Mouse (Mus musculus): ENCODE measurements at regions not wholly inside any gene's neighbourhood (a gene's known extent, or its start where the extent isn't known, plus 50 kb on each side); places are given as distances from the start of the nearest gene placed in this dataset.

DNA sequence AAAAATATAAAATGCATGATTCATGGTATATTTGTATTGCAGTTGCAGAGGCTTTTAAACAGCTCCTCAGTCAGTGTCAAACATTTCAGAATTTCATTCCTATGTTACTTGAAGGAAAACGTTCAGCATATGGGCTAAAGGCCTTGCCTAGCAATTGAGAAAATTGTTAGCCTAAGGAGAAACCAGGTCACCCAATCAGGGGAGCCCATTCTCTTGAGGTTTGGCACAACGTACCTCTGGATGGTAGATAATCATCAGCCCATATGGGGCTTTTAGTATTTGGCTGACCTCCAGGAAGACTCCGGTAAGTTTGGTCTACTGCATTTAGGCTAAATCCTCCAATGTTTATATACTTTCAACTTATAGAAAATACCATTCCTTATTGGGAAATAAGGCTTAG, 168.7 kb upstream of the Pdcd1 start:
- DNase-seq = no peak

DNA sequence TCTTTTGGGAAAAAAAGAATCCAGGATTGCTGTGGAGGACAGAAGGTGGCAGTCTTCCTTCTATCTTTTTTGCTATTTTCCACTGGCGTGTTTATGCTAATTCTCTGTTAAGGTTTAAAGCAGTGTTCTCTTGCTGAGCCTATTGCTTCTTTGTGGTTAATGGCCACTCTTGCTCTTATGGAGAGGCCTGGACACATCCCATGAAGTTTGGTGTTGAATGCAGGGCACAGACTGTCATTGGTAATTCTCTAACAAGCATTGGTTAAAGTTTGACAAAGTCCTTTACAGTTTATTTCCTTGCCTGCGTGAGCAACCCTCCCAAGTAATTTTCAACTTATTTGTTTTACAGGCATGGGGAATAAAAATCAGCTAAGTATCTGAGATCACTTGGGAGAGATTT, 165.1 kb upstream of the Pdcd1 start:
- no peak for DNase-seq

DNA sequence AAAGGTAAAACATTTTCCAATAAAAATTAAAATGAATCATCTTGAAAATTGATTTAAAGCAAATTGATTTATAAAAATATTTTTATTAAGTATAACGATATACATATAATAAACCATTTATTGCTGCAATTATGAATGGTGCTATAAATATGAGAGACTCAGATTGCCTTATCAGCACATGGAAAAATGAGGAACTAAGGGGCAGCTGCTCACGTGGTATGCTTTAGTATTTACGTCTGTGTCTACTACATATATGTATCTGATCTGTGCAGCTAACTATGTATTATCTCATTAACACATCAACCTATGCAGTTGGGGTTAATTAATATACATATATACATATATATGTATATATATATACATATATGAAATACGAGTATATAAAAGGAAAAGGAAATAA, 156.6 kb upstream of the Pdcd1 start:
- no peak for DNase-seq

DNA sequence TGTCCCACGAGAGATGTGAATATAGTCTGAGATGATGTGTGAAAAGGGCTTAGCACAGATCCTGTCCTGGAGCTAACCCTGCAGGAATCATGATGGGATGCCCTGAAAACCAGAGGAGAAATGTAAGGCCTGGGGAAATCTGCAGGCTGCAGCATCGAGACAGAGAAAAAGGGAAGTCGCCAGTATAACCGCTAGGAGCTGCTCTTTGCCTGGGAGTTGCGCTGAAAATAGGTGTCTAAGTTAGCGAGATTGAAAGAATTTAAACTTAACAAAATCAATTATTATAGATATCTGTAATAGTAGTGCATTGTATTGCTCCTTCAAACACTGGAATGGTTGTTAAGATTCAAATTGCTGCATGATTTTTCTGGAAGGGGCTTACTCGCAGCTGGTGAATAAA, 155.5 kb upstream of the Pdcd1 start:
- no peak for DNase-seq

DNA sequence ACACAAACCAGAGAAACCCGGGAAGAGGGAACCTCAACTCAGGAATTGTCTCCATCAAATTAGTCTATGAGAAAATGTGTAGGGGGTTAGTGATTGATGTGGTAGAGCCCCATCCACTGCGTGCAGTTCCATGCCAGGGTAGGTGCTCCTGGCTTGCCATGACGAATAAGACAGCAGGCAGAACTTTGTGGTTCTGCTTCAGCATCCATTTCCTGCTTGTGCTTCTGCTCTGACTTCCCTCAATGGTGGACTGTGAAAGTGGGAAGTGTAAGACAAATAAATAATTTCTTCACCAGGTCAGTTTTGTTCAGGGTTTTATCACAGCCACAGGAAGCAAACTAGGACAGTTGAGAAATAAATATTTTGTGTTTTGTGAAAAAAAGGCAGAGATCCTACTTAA, 150.9 kb upstream of the Pdcd1 start:
- DNase-seq = no peak

DNA sequence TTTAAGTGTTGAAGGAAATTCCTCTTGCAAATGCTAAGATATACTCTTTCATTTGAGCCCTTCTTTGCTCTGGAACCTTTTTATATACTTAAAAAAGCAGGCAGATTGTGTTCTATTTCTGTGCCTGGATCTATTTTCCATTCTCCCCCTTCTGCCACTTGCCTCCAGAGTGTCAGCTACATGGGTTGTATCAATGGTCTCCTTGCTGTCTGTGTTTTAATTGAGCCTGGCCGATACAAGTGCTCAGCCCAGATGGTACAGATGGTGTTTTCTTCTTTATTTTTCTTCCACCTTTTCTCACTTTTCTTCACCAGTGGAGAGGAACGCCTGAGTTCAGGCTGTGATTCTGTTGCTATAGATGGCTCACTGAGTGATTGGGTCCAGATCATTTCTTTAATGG, 131.5 kb upstream of the Pdcd1 start:
- no peak for DNase-seq

DNA sequence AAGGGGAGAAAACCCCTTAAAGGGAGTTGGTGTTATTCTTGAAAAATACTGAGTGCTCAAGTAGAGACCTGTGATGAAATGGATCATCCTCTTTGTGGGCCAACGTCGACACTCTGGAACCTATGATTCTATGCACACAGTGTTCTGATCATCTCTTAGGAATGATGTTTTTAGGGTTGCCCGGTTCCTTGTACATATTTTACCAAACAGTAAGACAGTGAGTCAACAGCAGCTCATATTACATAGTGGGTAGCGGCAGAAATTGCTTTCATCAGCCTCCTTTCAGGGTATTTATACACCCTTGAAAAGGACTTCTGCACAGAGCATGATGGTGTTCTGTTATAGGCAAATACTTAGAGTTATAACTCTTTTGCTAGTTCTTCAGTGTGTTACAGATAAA, 97.6 kb upstream of the Pdcd1 start:
- no peak for DNase-seq

DNA sequence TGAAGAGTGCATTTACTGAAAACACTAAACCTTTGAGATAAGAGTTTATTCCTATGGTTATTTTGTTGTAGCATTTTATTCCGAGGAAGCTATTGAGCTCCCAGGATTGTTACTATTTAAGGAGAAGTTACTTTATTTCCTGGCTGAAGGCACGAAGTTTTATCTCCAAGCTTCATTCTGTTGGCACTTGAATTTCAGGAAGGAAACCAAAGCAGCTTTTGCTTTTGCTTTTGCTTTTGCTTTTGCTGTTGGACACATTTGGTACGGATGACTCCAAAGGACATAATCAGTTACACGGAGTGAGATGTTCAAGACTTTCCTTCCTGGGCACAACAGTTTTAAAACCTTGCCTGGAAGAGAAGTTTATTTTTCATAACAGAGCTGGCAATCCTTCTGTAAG, 94.7 kb upstream of the Pdcd1 start:
- DNase-seq = no peak

DNA sequence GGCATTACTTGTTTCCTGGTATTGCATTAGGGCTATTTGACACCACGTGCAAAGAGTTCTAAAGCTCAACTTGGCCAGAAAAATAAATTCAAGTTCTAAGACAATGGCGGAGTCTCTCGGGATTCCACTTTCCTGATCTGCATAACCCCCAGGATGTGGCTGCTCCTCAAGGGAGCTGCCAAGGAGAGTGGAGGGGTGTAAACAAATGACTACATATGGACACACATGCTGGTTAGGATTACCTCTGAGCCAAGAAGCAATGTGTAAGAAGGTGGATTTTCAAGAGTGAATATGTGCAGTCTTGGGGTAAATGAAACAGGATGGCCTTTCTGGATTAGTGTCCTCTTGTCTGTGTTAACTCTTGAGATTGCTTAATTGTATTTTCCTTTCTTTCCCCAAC, 88.2 kb upstream of the Pdcd1 start:
- DNase-seq = no peak

DNA sequence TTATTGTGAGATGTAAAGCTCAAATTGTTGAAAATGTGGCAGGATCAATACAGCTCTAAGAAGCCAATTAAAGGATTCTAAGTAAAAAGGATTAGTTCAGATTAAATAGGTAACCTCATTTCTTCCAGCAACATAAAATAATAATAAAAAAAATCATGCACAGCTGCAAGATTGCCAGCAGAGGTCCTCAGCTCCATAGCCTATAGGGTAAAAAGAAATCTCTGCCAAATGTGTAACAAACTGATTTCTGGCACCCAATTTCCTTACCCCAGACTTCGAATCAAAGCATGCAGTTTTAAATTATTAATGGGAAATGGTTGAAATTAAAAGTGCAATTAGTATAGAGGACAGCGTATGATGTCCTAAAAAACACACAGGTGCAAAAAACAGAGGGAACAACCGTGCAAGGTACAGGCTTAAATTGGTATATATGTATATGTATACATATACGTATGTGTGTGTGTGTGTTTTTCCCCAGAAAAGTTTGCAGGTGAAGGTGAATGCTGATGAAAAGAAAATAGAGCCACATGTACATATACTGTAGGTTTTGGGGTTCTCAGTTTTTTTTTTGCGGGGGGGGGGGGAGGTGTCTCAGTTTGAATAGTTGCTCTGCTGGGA, 87.2 kb upstream of the Pdcd1 start:
- no peak for DNase-seq

DNA sequence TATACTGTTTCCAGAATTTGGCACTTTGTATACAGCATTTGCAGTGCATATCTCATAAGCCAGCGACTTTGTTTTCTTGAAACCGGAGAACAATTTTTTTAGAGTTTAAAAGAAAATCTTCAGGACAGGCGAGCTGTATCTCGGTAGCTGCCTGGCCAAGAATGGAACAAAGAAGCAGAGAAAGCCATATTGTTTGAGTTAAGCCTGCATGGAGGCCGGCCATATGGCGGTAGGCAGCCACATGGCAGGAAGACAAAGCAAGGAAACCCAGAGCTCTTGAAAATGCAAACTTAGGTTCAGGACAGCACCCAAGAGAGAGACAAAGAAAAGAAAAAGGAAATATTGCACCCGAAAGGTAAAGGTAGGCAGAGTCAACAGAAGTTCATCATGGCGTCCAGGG, 84.4 kb upstream of the Pdcd1 start:
- no peak for DNase-seq

Data from adrenal gland, postnatal 36 days (tissue).